Mouse (Mus musculus) neural tube, embryonic 14.5 days (tissue): ENCODE results near the gene Rapgef4. TPM values are rescaled to one million over a fixed set of nuclear protein-coding genes. Genes with fewer than 3 reads are reported as not detected.

ENCODE experiments used
- ATAC-seq: fragments of 200-750 bp; cut with Nextera tagmentation; 2 replicates; pipeline ENCODE4 v1.8.0; 2017; ENCODE audit warnings: low read depth, mild to moderate bottlenecking, moderate TSS enrichment, moderate library complexity
- H3K27ac ChIP-seq: fragments of 300-500 bp; sonication (generic); 2 replicates; pipeline ENCODE4 v1.5.1; 2014; ENCODE audit warnings: low read depth, mild to moderate bottlenecking, control low read depth, low read length, moderate library complexity, mixed read lengths
- H3K27me3 ChIP-seq: fragments of 300-500 bp; sonication (generic); 2 replicates; pipeline ENCODE4 v1.6.1; 2014; ENCODE audit warnings: low read length; ENCODE audit not compliant: control insufficient read depth, insufficient read depth
- H3K36me3 ChIP-seq: fragments of 300-500 bp; sonication (generic); 2 replicates; pipeline ENCODE4 v1.6.1; 2014; ENCODE audit warnings: low read length, mixed read lengths; ENCODE audit not compliant: control insufficient read depth, insufficient read depth
- H3K4me1 ChIP-seq: fragments of 300-500 bp; sonication (generic); 2 replicates; pipeline ENCODE4 v1.6.1; 2014; ENCODE audit warnings: low read length; ENCODE audit not compliant: control insufficient read depth, insufficient read depth
- H3K4me2 ChIP-seq: fragments of 300-500 bp; sonication (generic); 2 replicates; pipeline ENCODE4 v1.6.1; 2014; ENCODE audit warnings: mild to moderate bottlenecking, low read depth, low read length, control low read depth
- H3K4me3 ChIP-seq: fragments of 300-500 bp; sonication (generic); 2 replicates; pipeline ENCODE4 v1.5.1; 2014; ENCODE audit warnings: low read depth, low read length, control low read depth, mixed read lengths
- H3K9ac ChIP-seq: fragments of 300-500 bp; sonication (generic); replicated peaks from 2 replicates; pipeline ENCODE4 v1.6.1; 2014; ENCODE audit warnings: low read depth, mild to moderate bottlenecking, control low read depth, low read length, mixed read lengths
- H3K9me3 ChIP-seq: fragments of 300-500 bp; sonication (generic); 2 replicates; pipeline ENCODE4 v1.6.1; 2016; ENCODE audit warnings: low read length; ENCODE audit not compliant: control insufficient read depth
- WGBS: fragments of 180-500 bp; shearing (Covaris S2); extraction: QIAGEN DNeasy Blood & Tissue Kit; methylation state at CpG from one replicate; pipeline ENCODE4 v1.1.7; 2014; 5-methylcytosine and 5-hydroxymethylcytosine counted together
- polyA plus RNA-seq: library from polyadenylated mRNA; unstranded; fragments of >200 nt; fragmentation: Nextera tagmentation; extraction: Ambion mirVana; gene quantifications from 2 replicates; pipeline ENCODE4 v1.2.1, GENCODE M21; 2014

The Rapgef4 gene
- polyA plus RNA-seq, 1 experiment from 2014 or later: 39.6 TPM

GRCm38 (mm10) chr2:71993729-71994423 lies 12.8 kb downstream of the Rapgef4 start:
- WGBS: 80% methylated on average over 5 of the region's 5 CpGs
- H3K27me3 ChIP-seq: no peaks in the 10 kb centered on the region
- ATAC-seq: no peak

GRCm38 (mm10) chr2:71998531-71998930 lies 17.5 kb downstream of the Rapgef4 start:
- H3K9me3 ChIP-seq: no peaks in the 10 kb centered on the region
- H3K4me2 ChIP-seq: no peak overlapping the region
- H3K27me3 ChIP-seq: no peaks in the 10 kb centered on the region
- no peak overlapping the region for H3K4me3 ChIP-seq
- no peaks in the 10 kb centered on the region for H3K36me3 ChIP-seq
- no peak for ATAC-seq
- H3K4me1 ChIP-seq: no peaks in the 10 kb centered on the region
- H3K27ac ChIP-seq: no peak overlapping the region
- WGBS: 93% methylated on average over 2 of the region's 2 CpGs
- H3K9ac ChIP-seq: no peak overlapping the region

More at GRCm38 (mm10) chr2:71993729-71994423, 12.8 kb downstream of the Rapgef4 start:
- Histone ChIP-seq H3K9ac (no peak overlapping the region), H3K4me1 (no peaks in the 10 kb centered on the region), H3K4me2 (no peak overlapping the region), H3K36me3 (no peaks in the 10 kb centered on the region), H3K4me3 (no peak overlapping the region), H3K9me3 (no peaks in the 10 kb centered on the region), H3K27ac (no peak overlapping the region)

GRCm38 (mm10) chr2:72000102-72000501 lies 19.1 kb downstream of the Rapgef4 start:
- WGBS: 46% methylated on average over 2 of the region's 2 CpGs
- no peak overlapping the region for H3K27ac ChIP-seq

DNA sequence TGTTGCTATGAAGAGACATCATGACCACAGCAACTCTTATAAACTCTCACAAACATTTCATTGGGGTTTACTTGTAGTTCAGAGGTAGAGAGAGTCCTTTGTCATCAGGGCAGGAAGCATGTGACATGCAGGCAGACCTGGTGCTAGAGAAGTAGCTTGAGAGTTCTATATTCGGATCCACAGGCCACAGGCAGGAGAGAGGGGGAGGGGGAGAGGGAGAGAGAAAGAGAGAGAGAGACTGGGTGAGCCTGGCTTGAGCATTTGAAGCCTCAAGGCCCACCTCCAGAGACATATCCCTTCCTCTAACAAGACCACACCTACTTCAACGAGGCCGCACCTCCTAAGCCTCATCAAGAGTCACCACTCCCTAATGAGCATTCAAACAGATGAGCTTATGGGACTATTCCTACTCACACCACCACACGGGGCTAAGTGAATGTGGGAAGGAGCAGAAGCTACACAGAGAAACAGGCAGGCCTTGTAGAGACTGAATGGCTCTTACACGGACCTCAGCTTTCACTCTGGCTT lies 21.9 kb downstream of the Rapgef4 start:
- Histone ChIP-seq H3K4me3 (no peak overlapping the region), H3K36me3 (no peaks in the 10 kb centered on the region), H3K27ac (no peak overlapping the region), H3K9ac (no peak overlapping the region), H3K4me1 (no peaks in the 10 kb centered on the region), H3K4me2 (no peak overlapping the region), H3K9me3 (no peaks in the 10 kb centered on the region), H3K27me3 (no peaks in the 10 kb centered on the region)
- no peak for ATAC-seq
- 82% methylated on average over 5 of the region's 5 CpGs for WGBS

More at GRCm38 (mm10) chr2:72000102-72000501, 19.1 kb downstream of the Rapgef4 start:
- no peaks in the 10 kb centered on the region for H3K27me3 ChIP-seq
- no peak overlapping the region for H3K4me2 ChIP-seq
- ATAC-seq: no peak
- H3K9me3 ChIP-seq: no peaks in the 10 kb centered on the region
- H3K9ac ChIP-seq: no peak overlapping the region
- no peak overlapping the region for H3K4me3 ChIP-seq
- no peaks in the 10 kb centered on the region for H3K4me1 ChIP-seq
- H3K36me3 ChIP-seq: no peaks in the 10 kb centered on the region

GRCm38 (mm10) chr2:72003756-72004525 lies 22.9 kb downstream of the Rapgef4 start:
- Histone ChIP-seq H3K9ac (no peak overlapping the region), H3K4me1 (no peaks in the 10 kb centered on the region), H3K4me2 (no peak overlapping the region), H3K9me3 (no peaks in the 10 kb centered on the region), H3K27ac (no peak overlapping the region), H3K27me3 (no peaks in the 10 kb centered on the region), H3K4me3 (no peak overlapping the region), H3K36me3 (no peaks in the 10 kb centered on the region)
- no peak for ATAC-seq
- WGBS: 85% methylated on average over 13 of the region's 13 CpGs

DNA sequence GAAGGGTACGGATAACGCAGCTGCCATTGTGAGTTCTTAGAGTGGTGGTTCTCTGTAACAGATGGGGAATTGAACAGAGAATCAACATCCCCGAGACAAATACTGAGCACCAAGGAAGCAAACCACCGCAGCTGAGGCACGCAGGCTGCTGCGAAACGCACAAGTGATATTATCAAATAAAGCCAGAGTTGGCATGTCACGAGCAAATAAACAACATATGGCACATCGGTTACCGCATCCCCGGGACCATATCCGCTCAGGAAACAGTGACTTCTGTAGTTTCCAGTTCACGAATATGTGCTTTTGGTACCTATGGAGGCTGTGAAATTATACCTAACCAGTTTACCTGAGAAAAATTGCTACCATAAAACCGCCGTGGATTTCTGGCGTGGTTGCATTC lies 24.0 kb downstream of the Rapgef4 start:
- Histone ChIP-seq H3K27ac (no peak overlapping the region), H3K36me3 (no peaks in the 10 kb centered on the region), H3K9ac (no peak overlapping the region), H3K4me1 (no peaks in the 10 kb centered on the region), H3K4me3 (no peak overlapping the region), H3K27me3 (no peaks in the 10 kb centered on the region), H3K9me3 (no peaks in the 10 kb centered on the region), H3K4me2 (no peak overlapping the region)
- 83% methylated on average over 16 of the region's 16 CpGs for WGBS
- no peak for ATAC-seq

DNA sequence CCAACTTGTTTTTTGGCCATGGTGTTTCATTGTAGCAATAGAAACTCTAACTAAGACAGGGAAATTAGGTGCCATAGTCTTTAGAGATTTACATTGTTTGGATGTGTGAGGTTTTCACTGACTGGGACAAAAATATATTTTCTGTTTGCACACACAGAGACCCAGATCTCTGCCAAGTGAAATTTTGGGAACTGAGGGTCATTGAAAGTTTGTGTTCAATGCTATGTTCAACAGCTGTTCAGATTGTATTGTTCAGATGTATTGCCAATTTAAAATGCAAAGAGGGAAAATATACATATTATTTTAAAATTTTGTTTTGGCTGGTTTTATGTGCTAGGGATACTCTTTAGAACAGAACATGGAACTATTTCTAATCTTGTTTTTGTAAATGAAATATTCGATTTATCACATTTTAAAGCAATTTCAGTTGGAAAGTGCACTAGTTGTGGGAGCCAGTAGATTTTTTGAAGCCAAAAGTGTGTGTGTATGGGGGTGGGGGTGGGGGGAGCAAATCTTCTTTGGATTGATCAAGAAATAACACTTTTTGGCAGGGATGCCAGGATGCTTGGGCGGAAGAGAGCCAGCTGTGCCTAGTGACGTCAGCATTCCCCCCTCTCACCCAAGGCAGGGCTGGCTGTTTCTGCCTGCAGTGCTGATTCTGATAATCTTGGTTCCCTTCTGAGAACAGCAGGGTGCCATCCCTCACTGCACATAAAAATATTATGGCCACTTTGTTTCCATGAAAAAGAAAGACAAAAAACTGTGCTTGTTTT lies 28.6 kb downstream of the Rapgef4 start:
- no peak for ATAC-seq
- H3K4me3 ChIP-seq: no peak overlapping the region
- no peaks in the 10 kb centered on the region for H3K4me1 ChIP-seq
- H3K4me2 ChIP-seq: no peak overlapping the region
- H3K36me3 ChIP-seq: no peaks in the 10 kb centered on the region
- no peaks in the 10 kb centered on the region for H3K27me3 ChIP-seq
- WGBS: 71% methylated on average over 3 of the region's 3 CpGs
- no peaks in the 10 kb centered on the region for H3K9me3 ChIP-seq
- H3K9ac ChIP-seq: no peak overlapping the region
- no peak overlapping the region for H3K27ac ChIP-seq

GRCm38 (mm10) chr2:72015366-72015765 lies 34.3 kb downstream of the Rapgef4 start:
- H3K4me2 ChIP-seq: no peak overlapping the region
- no peaks in the 10 kb centered on the region for H3K36me3 ChIP-seq
- H3K9ac ChIP-seq: no peak overlapping the region
- H3K4me1 ChIP-seq: no peaks in the 10 kb centered on the region
- no peak for ATAC-seq
- H3K9me3 ChIP-seq: no peaks in the 10 kb centered on the region
- H3K27me3 ChIP-seq: no peaks in the 10 kb centered on the region
- H3K4me3 ChIP-seq: no peak overlapping the region
- 88% methylated on average over 8 of the region's 8 CpGs for WGBS
- H3K27ac ChIP-seq: no peak overlapping the region
